Mouse (Mus musculus) brown adipose tissue, adult 24 weeks (tissue): ENCODE data around the gene Igf2bp3. TPM values are rescaled to one million over a fixed set of nuclear protein-coding genes. Genes with fewer than 3 reads are reported as not detected.

Experiments
- H3K27ac ChIP-seq: fragments of 200-500 bp; replicated peaks from 2 replicates; pipeline ENCODE4 v1.5.1; 2012; ENCODE audit warnings: low read depth, mild to moderate bottlenecking, low read length
- H3K4me1 ChIP-seq: fragments of 200-500 bp; 2 replicates; pipeline ENCODE4 v1.6.1; 2012; ENCODE audit warnings: low read length, mixed read lengths; ENCODE audit not compliant: control insufficient read depth, insufficient read depth, insufficient read length
- H3K4me3 ChIP-seq: fragments of 200-500 bp; 2 replicates; pipeline ENCODE4 v1.5.1; 2012; ENCODE audit warnings: low read depth, mild to moderate bottlenecking, low read length, moderate library complexity; ENCODE audit not compliant: insufficient read depth
- polyA plus RNA-seq: library from polyadenylated mRNA; stranded (reverse); fragments of >200 nt; gene quantifications from 2 replicates; pipeline ENCODE4 v1.2.4, GENCODE M21; 2012; ENCODE audit not compliant: missing spikeins, insufficient read depth, insufficient read length

Igf2bp3 gene
- polyA plus RNA-seq, 1 experiment = not detected

- Histone ChIP-seq H3K4me1 (no peaks in the 10 kb centered on the region), H3K27ac (no peak overlapping the region), H3K4me3 (no peak overlapping the region)
These were observed 158.7 kb downstream of the Igf2bp3 start for GRCm38 (mm10) chr6:49056009-49056408.

GRCm38 (mm10) chr6:49055256-49055733, 159.5 kb downstream of the Igf2bp3 start:
- Histone ChIP-seq H3K4me1 (no peaks in the 10 kb centered on the region), H3K4me3 (no peak overlapping the region)

DNA sequence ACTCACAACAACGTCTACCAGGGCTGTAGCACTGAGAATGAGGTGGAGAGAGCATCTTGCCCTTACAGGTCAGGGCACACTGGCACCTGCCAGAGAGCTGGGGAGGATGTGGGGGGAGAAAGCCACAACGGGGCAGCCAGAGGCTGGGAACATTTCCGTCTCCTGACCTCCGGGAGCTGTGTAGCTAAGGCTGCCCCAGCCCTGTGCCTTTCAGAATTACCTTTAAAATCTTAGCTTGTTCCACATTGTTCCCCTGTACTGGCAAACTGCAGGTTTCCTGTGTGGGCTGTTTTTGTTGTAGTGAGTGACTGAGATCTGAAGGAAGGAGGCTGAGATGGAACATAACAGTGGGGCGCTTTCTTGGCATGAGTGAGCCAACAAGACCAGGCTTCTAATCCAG, 162.6 kb downstream of the Igf2bp3 start:
- Histone ChIP-seq H3K4me1 (no peaks in the 10 kb centered on the region), H3K27ac (no peak overlapping the region), H3K4me3 (no peak overlapping the region)

More at GRCm38 (mm10) chr6:49055256-49055733, 159.5 kb downstream of the Igf2bp3 start:
- no peak overlapping the region for H3K27ac ChIP-seq

DNA sequence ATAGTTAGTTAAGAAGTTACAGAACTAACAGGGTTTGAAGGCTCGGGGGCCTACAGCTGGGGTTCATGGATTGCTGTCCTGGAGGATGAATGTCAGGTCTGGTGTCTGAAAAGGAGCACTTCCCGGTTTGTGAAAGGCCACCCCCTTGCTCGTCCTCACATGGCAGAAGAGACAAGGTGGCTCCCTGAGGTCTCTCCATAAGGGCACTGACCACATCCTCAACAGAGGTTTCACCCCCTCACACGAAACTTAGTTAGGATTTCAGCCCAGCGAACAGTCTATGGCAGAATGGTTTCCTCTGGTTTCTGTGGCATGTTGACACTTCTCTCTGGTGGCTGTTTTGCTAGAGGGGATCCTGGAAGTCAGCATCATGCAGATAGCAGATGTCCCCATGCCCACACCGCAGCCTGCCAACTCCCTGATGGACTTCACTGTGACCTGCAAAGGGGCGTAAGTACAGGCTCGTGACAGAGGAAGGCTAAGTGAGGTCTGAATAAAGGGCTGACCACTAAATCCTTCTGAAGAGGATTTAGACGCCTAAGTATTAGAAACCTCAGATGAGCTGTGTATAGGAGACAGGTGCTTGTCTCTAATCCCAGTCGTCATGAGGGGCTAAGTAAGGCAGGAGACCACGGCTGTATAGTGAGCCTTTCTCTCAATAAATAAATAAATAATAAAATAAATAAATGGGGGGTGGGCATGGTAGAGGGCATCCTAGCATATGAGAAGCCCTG, 163.9 kb downstream of the Igf2bp3 start:
- H3K4me3 ChIP-seq = no peak overlapping the region
- no peaks in the 10 kb centered on the region for H3K4me1 ChIP-seq
- H3K27ac ChIP-seq = no peak overlapping the region

GRCm38 (mm10) chr6:49048395-49048794, 166.4 kb downstream of the Igf2bp3 start:
- no peak overlapping the region for H3K4me3 ChIP-seq
- H3K27ac ChIP-seq = no peak overlapping the region
- no peaks in the 10 kb centered on the region for H3K4me1 ChIP-seq

DNA sequence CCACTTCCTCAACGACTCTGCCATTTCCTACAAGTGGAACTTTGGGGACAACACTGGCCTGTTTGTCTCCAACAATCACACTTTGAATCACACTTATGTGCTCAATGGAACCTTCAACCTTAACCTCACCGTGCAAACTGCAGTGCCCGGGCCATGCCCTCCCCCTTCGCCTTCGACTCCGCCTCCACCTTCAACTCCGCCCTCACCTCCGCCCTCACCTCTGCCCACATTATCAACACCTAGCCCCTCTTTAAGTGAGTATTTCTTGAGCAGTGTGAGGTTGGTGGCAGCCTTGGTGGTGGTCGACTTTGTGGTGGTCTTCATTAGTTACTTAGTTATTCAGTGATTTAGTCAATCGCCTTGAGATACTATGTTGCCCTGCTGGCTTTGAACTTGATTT, 166.9 kb downstream of the Igf2bp3 start:
- Histone ChIP-seq H3K4me1 (no peaks in the 10 kb centered on the region), H3K4me3 (no peak overlapping the region), H3K27ac (no peak overlapping the region)

GRCm38 (mm10) chr6:49046976-49047375, 167.8 kb downstream of the Igf2bp3 start:
- Histone ChIP-seq H3K4me1 (no peaks in the 10 kb centered on the region), H3K27ac (no peak overlapping the region), H3K4me3 (no peak overlapping the region)

DNA sequence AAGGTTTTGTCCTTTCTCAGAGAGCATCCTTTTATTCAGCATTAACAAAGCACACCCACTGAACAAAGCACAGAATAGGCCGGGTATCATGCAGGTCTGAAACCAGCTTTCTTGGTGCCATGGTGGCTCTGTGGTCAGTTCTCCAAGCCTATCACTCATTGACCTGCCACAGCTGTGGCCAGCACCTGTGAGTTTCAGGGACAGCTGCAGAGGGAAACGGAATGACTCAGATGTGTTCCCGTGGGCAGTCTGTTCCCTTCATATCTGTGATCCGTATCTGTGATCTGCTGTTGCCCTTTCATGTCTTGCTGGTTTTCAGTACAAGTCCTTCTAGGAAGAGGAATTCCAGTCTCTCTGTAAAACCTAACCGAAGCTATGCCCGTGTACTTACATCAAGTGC, 168.3 kb downstream of the Igf2bp3 start:
- no peak overlapping the region for H3K27ac ChIP-seq
- H3K4me1 ChIP-seq = no peaks in the 10 kb centered on the region
- H3K4me3 ChIP-seq = no peak overlapping the region

DNA sequence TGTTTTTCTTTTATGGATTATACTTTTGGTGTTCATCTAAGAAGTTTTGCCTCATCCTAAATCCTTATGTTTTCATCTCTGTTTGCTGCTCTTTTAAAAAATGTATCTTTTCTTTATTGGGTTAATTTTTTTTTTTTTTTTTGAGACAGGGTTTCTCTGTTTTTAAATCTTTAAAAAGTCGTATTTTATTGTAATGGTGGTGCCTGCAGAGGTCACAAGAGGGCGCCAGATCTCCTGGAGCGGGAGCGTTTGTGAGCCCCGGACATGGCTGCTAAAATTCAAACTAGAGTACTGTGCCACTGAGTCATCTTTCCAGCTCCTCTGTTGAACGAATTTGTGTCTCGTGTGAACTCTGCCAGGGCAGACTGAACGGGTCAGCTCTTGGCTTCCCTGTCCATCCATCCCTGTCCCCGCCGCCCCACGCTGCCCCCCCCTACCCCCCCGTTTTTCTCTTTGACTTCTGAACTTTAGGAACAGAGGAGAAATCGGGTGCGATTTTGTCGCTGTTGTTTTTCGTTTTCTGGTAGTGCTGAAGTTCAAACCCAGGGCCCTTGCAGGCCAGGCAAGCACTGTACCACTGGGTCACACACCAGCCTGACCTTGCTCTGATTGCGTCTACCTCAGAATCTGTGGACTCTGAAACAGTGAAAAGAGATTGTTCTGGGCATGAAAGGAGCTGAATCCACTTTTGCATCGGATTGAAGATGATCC, 175.1 kb downstream of the Igf2bp3 start:
- H3K4me3 ChIP-seq = no peak overlapping the region
- H3K27ac ChIP-seq = no peak overlapping the region
- H3K4me1 ChIP-seq = no peaks in the 10 kb centered on the region

DNA sequence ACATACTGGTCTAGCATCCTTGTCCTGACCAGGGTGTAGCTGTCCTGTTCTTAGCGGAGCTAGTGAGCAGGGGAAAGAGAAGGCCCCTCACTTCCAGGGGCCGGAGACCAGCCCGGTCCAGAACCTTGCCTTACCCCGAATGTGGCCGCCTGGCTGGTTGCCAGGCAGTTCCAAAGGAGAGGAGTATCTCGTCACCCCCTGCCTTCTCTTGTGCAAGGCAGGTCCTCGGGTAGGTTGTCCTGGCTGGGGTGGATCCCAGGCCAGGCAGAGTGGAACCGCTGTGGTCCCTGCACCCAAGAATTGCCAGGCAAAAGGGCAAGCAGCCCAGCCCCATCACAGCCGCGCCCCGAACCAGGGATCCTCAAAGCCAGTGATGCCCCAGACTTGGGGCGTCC, 177.5 kb downstream of the Igf2bp3 start:
- H3K4me1 ChIP-seq = no peaks in the 10 kb centered on the region
- H3K27ac ChIP-seq = no peak overlapping the region
- peak overlapping the region; percentile 29; the same call in 1 of the 2 replicates for H3K4me3 ChIP-seq

GRCm38 (mm10) chr6:49036275-49037267, 178.2 kb downstream of the Igf2bp3 start, which contains the start of gene Gpnmb:
Gene Gpnmb (plus strand): TSS chr6:49036546.
- H3K4me1 ChIP-seq = no peaks in the 10 kb centered on the region
- no peak within 1 kb of the TSS; the same call in 1 of the 2 replicates for H3K27ac ChIP-seq
- H3K4me3 ChIP-seq = peak within 1 kb of the TSS; percentile 29

Other genes starting within 250 kb of the Igf2bp3 start
- not detected in 2 replicates for gene Doxl2, start 240.0 kb downstream of the Igf2bp3 start, polyA plus RNA-seq
- not detected in 2 replicates for gene Svs1, start 228.1 kb downstream of the Igf2bp3 start, polyA plus RNA-seq
- gene Gpnmb, start 178.4 kb downstream of the Igf2bp3 start, polyA plus RNA-seq = 2.8 and 3.4 TPM in 2 replicates
- 89.5 and 97.9 TPM in 2 replicates for gene Malsu1, start 141.2 kb downstream of the Igf2bp3 start, polyA plus RNA-seq
- 27.9 and 49.0 TPM in 2 replicates for gene Tra2a, start 49.1 kb upstream of the Igf2bp3 start, polyA plus RNA-seq
- 1.1 and 1.9 TPM in 2 replicates for gene Ccdc126, start 104.3 kb upstream of the Igf2bp3 start, polyA plus RNA-seq
- not detected in 2 replicates for gene Fam221a, start 152.8 kb upstream of the Igf2bp3 start, polyA plus RNA-seq
- gene Stk31, start 180.6 kb upstream of the Igf2bp3 start, polyA plus RNA-seq = not detected in 2 replicates